Mouse (Mus musculus): ENCODE measurements around the gene Heatr6.

- no peak for TF ChIP-seq CTCF (IDR thresholded peaks at IDR 0.05; ENCODE audit: low read depth)
- no peak for TF ChIP-seq EP300 (IDR thresholded peaks at IDR 0.05; ENCODE audit: low read depth)
These were observed 20.2 kb downstream of the Heatr6 start for GRCm38 (mm10) chr11:83773691-83774090.
